Mouse (Mus musculus): ENCODE measurements around the gene Cux1. TPM values are rescaled to one million over a fixed set of nuclear protein-coding genes. Genes with fewer than 3 reads are reported as not detected.

Gene Cux1
- polyA plus RNA-seq, 1 experiment from 2014 or later, result 146 TPM

DNA sequence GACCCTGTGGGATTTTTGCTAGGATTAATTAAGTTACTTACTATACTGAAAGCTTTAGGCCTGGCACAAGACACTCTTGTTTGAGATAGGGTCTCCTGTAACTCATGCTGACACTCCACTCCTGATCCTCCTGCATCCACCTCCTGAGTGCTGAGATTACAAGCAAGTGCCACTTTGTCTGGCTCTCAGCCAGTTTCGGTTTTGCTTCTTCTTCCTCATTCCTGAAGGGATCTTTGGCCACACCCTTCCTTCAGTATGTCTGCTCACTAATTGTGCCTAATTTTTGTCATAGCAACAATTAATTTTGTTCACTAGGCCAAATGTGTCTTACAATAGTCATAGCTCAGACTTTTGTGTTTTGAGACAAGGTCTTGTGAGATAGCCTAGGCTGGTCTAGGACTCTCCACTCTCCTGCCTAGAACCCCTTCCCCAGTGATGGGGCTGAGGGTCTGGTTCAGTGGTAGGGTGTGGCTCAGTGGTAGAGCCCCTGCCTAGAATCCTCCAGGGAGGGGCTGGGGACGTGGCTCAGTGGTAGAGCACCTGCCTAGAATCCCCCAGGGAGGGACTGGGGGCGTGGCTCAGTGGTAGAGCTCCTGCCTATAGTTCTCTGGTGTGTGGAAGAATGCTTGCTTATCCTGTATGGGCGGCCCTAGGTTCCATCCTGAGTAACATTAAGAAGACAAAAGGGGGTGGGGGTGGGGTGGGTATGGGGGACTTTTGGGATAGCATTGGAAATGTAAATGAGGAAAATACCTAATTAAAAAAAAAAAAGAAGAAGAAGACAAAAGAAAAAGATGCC, 16.6 kb upstream of the Cux1 start:
- WGBS, result 71% methylated on average over 4 of the region's 4 CpGs

DNA sequence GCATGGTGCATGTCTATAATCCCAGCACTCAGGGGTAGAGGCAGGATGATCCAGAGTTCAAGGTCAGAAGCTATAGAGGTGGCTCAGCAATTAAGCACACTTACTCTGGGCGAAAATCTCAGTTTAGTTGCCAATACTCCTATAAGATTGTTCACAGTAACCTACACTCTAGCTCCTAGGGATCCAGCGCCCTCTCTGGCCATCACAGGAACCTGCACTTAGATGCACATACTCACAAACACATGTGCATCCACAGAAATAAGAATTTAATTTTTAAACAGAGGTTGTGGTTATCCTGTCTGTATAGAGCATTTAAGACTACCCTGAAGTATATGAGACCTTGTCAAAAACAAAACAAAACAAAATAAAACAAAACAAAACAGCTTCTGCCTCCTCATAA, 16.0 kb upstream of the Cux1 start:
- H3K4me1 ChIP-seq, result no peaks in the 10 kb centered on the region
- H3K27me3 ChIP-seq, result peaks cover 26% of the 10 kb centered on the region
- no peak overlapping the region for H3K9ac ChIP-seq (replicated peaks)
- no peak overlapping the region for H3K27ac ChIP-seq (replicated peaks)
- no peaks in the 10 kb centered on the region for H3K36me3 ChIP-seq
- H3K4me2 ChIP-seq (replicated peaks), result no peak overlapping the region
- 84% methylated on average over 2 of the region's 2 CpGs for WGBS
- no peak overlapping the region for H3K4me3 ChIP-seq
- H3K9me3 ChIP-seq, result no peaks in the 10 kb centered on the region
- ATAC-seq (replicated peaks), result no peak

More for the DNA sequence above, 16.6 kb upstream of the Cux1 start:
- Histone ChIP-seq H3K4me1 (no peaks in the 10 kb centered on the region), H3K4me3 (no peak overlapping the region), H3K9ac (replicated peaks) (no peak overlapping the region), H3K27ac (replicated peaks) (no peak overlapping the region), H3K27me3 (peaks cover 31% of the 10 kb centered on the region), H3K4me2 (replicated peaks) (no peak overlapping the region), H3K36me3 (no peaks in the 10 kb centered on the region), H3K9me3 (no peaks in the 10 kb centered on the region)
- ATAC-seq (replicated peaks), result no peak

DNA sequence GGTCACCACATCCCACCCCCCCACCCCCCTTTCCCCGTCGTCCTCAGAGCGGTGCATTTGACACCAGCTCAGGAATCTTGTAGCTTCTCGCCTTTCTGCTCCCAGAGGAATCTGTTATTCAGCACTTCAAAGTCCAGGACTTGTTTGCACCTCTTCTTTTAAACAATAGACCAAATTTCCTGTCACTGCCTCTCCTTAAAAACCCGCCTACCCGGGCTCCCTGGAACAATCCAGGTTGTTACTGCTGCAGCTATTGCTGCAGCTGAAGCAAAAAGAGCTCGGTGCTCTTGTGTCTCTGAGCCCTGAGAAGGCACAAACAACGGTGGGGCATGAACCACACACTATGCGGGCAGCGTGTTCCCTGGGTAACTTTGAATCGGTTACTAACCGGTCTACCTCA, 14.9 kb upstream of the Cux1 start:
- Histone ChIP-seq H3K27ac (replicated peaks) (no peak overlapping the region), H3K4me3 (no peak overlapping the region), H3K9me3 (no peaks in the 10 kb centered on the region), H3K9ac (replicated peaks) (no peak overlapping the region), H3K36me3 (no peaks in the 10 kb centered on the region), H3K4me1 (no peaks in the 10 kb centered on the region), H3K4me2 (replicated peaks) (no peak overlapping the region), H3K27me3 (peaks cover 26% of the 10 kb centered on the region)
- ATAC-seq (replicated peaks), result no peak
- WGBS, result 9% methylated on average over 12 of the region's 12 CpGs

DNA sequence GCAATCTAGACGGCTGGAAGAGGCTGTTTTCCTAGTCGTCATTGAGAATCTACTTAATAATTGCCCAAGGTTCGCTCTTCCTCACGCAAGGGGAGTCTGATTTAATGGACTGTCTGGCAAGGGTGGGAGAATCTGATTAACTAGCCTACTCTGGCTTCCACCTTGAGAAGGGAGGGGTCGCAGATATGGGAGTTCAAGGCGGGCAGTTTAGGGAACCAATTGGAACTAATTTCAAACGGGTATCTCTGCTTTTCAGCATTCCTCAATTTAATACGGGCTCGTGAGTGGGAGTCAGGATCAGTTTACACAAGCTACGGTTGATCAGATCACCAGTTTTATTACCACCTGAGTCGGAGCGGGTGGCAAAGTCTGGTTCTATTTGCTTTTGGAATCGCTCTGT, 14.3 kb upstream of the Cux1 start:
- Histone ChIP-seq H3K4me3 (no peak overlapping the region), H3K4me1 (no peaks in the 10 kb centered on the region), H3K9ac (replicated peaks) (no peak overlapping the region), H3K27ac (replicated peaks) (no peak overlapping the region), H3K27me3 (peaks cover 26% of the 10 kb centered on the region), H3K9me3 (no peaks in the 10 kb centered on the region), H3K4me2 (replicated peaks) (no peak overlapping the region), H3K36me3 (no peaks in the 10 kb centered on the region)
- WGBS, result 2% methylated on average over 13 of the region's 13 CpGs
- ATAC-seq (replicated peaks), result no peak

DNA sequence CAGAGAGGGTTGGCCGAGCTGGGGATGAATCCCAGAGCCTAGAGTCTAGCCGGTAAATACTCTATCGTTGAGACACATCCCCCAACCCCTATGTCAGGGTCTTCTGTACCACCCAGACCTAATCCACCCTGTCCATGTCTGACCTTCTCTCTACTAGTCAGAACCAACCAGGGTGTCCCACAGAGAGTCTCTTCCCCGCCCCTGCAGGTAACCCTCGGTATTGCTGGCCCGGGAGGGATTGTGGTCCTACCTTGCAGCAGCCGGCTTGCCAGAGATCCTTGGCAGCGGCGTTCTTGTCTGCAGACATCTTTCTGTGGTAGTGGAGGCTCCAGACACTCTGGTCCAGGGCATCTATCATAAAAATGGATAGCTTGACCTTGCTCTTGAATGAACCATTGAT, 13.9 kb upstream of the Cux1 start:
- Histone ChIP-seq H3K4me2 (replicated peaks) (no peak overlapping the region), H3K4me3 (no peak overlapping the region), H3K27ac (replicated peaks) (no peak overlapping the region), H3K4me1 (no peaks in the 10 kb centered on the region), H3K27me3 (peaks cover 26% of the 10 kb centered on the region), H3K36me3 (no peaks in the 10 kb centered on the region), H3K9me3 (no peaks in the 10 kb centered on the region), H3K9ac (replicated peaks) (no peak overlapping the region)
- ATAC-seq (replicated peaks), result no peak
- 22% methylated on average over 9 of the region's 9 CpGs for whole genome bisulfite sequencing

DNA sequence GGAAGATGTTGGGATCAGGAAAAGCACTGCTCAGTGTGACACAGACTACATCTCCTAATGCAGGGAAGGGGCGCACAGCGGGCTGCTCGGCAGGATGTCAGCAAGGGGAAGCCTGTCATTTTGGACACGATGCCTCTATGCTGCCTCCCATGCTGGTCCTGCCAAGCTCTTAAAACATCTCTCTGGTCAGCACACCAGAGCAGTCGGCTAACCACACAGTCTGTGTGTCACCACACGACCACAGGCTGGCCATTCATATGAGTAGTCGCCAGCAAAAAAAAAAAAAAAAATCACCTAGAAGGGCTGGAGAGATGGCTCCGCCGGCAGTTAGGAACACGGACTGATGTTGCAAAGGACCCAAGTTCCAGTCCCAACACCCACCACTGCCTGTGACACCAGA, 10.9 kb upstream of the Cux1 start:
- Histone ChIP-seq H3K4me3 (no peak overlapping the region), H3K9ac (replicated peaks) (no peak overlapping the region), H3K4me1 (no peaks in the 10 kb centered on the region), H3K9me3 (no peaks in the 10 kb centered on the region), H3K27me3 (peaks cover 23% of the 10 kb centered on the region), H3K36me3 (no peaks in the 10 kb centered on the region), H3K27ac (replicated peaks) (no peak overlapping the region), H3K4me2 (replicated peaks) (no peak overlapping the region)
- ATAC-seq (replicated peaks), result no peak
- WGBS, result 55% methylated on average over 10 of the region's 10 CpGs

DNA sequence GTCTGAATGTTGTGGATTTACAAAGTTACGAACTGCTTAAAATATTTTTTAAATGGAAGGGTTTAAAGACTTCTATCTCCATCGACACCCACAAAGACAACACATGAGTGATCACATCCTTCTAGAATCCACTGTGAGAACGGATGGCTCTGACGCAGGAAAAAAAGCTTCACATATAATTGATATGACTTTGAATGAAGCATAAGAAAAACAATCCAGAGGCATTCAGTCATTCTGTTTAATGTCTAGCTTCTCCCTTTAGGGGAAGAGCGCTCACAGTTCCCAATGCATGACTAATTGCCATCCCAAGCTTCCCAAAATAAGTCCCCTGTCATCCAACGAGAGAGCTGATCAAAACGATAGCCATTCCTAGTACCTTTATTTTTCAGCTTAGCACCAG, 2.9 kb upstream of the Cux1 start:
- H3K4me3 ChIP-seq, result no peak overlapping the region
- no peak overlapping the region for H3K27ac ChIP-seq (replicated peaks)
- H3K9me3 ChIP-seq, result no peaks in the 10 kb centered on the region
- no peak for ATAC-seq (replicated peaks)
- H3K4me2 ChIP-seq (replicated peaks), result no peak overlapping the region
- WGBS, result 59% methylated on average over 7 of the region's 7 CpGs
- H3K9ac ChIP-seq (replicated peaks), result no peak overlapping the region
- peaks cover 20% of the 10 kb centered on the region for H3K4me1 ChIP-seq
- H3K27me3 ChIP-seq, result peaks cover 40% of the 10 kb centered on the region
- no peaks in the 10 kb centered on the region for H3K36me3 ChIP-seq

DNA sequence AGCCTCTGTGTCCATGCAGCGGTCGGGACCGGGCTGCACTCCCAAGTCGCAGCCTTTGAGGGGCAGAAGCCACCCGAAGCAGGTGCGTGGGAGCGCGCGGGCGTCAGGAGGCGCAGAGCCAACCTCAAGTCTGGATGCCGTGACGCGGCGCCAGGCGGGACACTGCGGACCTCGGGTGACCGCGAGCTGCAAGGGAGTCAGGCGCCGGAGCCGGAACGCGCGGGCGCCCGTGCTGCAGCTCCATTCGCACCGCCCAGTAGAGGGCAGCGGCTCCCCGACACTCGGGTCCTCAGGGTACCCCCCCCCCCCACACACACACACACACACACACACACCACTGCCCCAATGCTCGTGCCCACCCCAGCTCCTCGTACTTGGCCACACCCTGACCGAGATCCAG, 1.5 kb upstream of the Cux1 start:
- Histone ChIP-seq H3K9ac (replicated peaks) (peak overlapping the region; percentile 34), H3K27me3 (peaks cover 40% of the 10 kb centered on the region), H3K36me3 (no peaks in the 10 kb centered on the region), H3K27ac (replicated peaks) (no peak overlapping the region), H3K4me1 (peaks cover 34% of the 10 kb centered on the region), H3K4me2 (replicated peaks) (peak overlapping the region; percentile 95), H3K9me3 (no peaks in the 10 kb centered on the region), H3K4me3 (peak overlapping the region; percentile 76)
- no peak for ATAC-seq (replicated peaks)
- WGBS, result under 1% methylated on average over 34 of the region's 36 CpGs

DNA sequence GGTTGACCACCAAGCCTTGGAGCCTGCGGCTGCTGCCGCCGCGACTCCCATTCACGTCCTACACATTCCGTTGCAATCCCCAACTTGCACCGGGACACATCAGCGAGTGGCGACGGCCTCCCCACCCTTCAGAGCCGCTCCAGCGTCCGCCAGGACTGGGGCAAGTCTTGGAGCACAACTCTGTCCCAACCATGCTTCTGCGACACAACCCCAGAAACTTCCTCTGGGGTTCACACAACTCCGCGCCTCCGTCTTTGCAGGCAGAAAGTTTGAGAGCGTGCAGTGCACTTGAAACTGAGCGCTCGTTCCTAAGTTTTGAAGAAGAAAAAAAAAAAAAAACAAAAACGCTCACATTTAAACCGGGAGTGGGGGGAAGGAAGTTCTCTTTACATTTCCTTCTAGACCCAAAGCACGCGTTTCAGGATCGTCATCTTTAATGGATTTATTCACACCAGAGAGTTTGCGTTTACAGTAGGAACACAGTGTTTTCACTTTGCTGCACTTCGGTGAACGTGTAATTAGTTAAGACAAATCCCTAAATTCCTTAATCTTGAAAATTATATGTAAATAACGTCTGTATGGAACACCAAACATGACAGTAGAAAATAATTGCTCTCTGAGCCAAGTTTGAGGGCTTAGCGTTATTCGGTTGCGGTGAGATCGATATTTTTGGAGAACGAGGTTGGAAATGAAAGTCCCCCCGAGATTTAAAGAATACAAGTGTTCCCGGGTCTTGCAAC, 906 bp upstream of the Cux1 start:
- H3K9ac ChIP-seq (replicated peaks), result peak overlapping the region; percentile 90
- H3K36me3 ChIP-seq, result no peaks in the 10 kb centered on the region
- peaks cover 40% of the 10 kb centered on the region for H3K27me3 ChIP-seq
- no peaks in the 10 kb centered on the region for H3K9me3 ChIP-seq
- ATAC-seq (replicated peaks), result 0 out of 2 replicates have a peak, but pooled peaks have one; percentile 1
- H3K4me1 ChIP-seq, result peaks cover 36% of the 10 kb centered on the region
- H3K27ac ChIP-seq (replicated peaks), result no peak overlapping the region
- H3K4me2 ChIP-seq (replicated peaks), result peak overlapping the region; percentile 95
- peak overlapping the region; percentile 76 for H3K4me3 ChIP-seq
- WGBS, result under 1% methylated on average over 36 of the region's 36 CpGs

DNA sequence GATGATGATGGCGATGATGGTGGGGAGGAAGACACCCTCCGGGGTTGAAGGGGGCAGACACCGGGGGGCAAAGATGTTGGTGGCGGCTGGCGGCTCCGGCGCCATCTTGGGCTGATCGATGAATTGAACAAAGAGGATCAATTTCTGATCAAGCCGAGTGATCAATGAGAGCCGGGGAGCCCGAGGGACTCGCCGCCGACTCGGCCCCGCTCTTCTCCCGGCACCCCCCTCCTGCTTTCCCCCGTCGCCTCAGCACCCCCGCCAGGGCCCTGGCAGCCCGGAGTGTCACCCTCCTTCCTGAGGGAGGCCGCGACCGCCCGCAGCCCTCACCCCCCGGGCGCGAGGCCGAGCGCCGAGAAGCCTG, 496 bp downstream of the Cux1 start:
- peak overlapping the region; percentile 95 for H3K4me2 ChIP-seq (replicated peaks)
- H3K9me3 ChIP-seq, result no peaks in the 10 kb centered on the region
- peak overlapping the region; percentile 76 for H3K4me3 ChIP-seq
- peak; percentile 65 for ATAC-seq (replicated peaks)
- WGBS, result 1% methylated on average over 31 of the region's 31 CpGs
- peak overlapping the region; percentile 90 for H3K9ac ChIP-seq (replicated peaks)
- H3K4me1 ChIP-seq, result peaks cover 48% of the 10 kb centered on the region
- no peaks in the 10 kb centered on the region for H3K36me3 ChIP-seq
- peak overlapping the region; percentile 96 for H3K27ac ChIP-seq (replicated peaks)
- H3K27me3 ChIP-seq, result peaks cover 33% of the 10 kb centered on the region

DNA sequence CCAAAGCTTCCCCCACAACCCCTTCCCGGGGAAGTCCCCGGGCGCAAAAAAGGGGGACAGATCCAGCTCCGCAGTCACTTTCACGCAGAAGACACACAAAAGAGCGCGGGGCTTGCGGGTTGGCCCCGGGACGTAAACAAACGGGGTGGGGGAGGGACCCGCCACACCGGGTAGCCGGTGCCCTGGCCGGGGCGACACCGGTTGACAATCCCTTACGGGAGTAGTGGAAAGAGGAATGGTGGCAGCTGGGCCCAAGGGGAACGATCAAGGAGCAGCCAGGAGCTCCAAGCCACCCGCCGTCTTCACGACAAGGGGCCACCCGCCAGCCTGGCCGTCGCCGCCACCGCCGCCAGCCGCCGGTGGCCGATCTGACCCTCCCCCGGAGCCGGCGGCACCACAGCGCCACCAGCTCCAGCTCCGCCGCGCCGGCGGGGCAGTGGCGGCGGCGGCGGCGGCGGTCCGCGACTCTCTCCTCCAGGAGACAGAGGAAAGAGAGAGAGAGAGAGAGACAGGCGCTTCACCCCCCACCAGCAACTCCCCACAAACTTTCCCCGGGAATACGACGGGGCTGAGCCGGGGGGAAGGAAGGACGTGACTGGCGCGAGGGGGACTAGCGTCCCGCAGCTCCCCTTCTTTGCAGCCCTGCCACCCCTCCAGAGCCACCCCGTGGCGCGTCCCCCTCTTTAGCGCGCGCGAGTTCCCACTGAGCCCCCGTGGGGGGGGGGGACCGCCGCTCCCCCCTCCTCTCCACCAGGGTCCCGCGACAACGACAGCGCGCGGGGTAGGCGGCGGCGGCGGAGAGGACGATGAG, 1.1 kb downstream of the Cux1 start:
- H3K9me3 ChIP-seq, result no peaks in the 10 kb centered on the region
- peak; percentile 38 for ATAC-seq (replicated peaks)
- H3K4me1 ChIP-seq, result peaks cover 50% of the 10 kb centered on the region
- peak overlapping the region; percentile 95 for H3K4me2 ChIP-seq (replicated peaks)
- under 1% methylated on average over 75 of the region's 79 CpGs for WGBS
- peak overlapping the region; percentile 96 for H3K27ac ChIP-seq (replicated peaks)
- peak overlapping the region; percentile 90 for H3K9ac ChIP-seq (replicated peaks)
- H3K4me3 ChIP-seq, result peak overlapping the region; percentile 76
- H3K27me3 ChIP-seq, result peaks cover 29% of the 10 kb centered on the region
- no peaks in the 10 kb centered on the region for H3K36me3 ChIP-seq

DNA sequence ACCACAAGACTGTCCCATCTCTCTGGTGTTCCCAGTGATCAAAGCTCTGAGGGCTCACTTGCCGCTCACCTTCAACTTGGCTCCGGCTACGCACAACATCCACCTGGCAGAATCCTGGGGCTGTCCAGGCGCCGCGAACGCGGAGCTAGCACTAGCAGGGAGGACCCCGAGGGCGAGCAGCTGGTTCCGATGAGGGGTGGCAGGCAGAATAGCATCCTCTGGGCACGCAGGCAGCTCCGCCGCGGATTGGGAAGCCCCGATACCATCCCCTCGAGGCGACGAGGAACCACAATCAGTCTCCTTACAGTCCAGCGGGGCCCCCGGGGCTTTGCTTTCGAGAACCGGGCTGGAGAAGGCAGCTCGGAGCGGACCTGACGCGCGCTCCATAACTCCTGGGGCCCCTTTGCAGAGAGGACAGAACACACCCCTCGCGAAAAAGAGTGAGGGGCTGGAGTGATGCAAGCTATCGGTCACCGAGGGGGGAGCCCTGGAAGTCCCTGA, 1.9 kb downstream of the Cux1 start:
- Histone ChIP-seq H3K4me1 (peaks cover 59% of the 10 kb centered on the region), H3K27ac (replicated peaks) (peak overlapping the region; percentile 96), H3K4me2 (replicated peaks) (peak overlapping the region; percentile 95), H3K36me3 (no peaks in the 10 kb centered on the region), H3K27me3 (peaks cover 22% of the 10 kb centered on the region), H3K9ac (replicated peaks) (peak overlapping the region; percentile 90), H3K4me3 (peak overlapping the region; percentile 76), H3K9me3 (no peaks in the 10 kb centered on the region)
- under 1% methylated on average over 32 of the region's 32 CpGs for WGBS
- ATAC-seq (replicated peaks), result no peak
